Comparison of ENCODE assay signal across 8 mouse cellular contexts in the genomic region with DNA sequence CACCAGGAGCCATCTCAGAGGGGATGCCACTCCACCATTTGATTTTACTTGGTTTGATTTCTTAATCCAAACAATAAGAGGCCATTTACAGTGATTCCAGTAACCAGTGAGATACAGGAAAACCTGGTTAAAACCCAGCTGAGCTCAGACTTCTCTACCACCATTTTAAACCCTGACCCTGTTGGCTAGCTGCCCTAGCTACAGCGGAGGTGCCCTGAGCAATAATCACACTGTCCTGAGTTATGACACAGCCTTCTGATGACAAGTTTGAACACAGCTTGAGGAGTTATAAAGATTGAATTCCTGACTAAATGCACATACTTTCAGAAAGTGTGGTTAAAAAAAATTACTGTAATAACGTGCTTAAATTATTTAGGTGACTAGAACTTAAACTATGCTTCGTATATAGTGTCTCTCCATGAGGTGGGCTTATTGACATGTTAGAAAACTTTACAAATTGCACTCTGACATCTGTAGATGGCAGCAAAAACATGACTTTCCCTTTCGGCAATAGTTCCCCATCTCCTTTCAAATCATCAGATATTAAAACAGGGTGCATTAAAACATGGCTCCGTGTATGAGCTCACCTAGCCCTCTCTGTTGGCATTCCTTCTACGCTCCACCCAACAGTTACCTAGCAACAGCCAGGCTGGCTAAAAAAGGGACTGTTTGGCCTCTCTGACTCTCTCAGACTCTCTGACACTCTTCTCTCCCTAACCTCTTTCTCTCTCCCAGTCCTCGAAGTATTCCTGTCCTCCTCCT. TPM values are rescaled to one million over a fixed set of nuclear protein-coding genes. Genes with fewer than 3 reads are reported as not detected.
DNase-seq lines count a peak whose midpoint lies in the region.

No protein-coding gene starts in this region.

- DNase-seq in embryo, embryonic 10.5 days (ENCODE audit: low spot score), result peak; percentile 23
- no peak for DNase-seq in embryo, embryonic 11 days
- peak; percentile 7 for DNase-seq in ovary, postnatal 14 days (ENCODE audit: low spot score)
- DNase-seq in ovary, postnatal 10 days (ENCODE audit: low spot score), result no peak
- DNase-seq in heart, postnatal 4 days, result peak; percentile 14
- peak; percentile 61 for DNase-seq in lung, postnatal 10 days
- no peak for DNase-seq in gastrocnemius, adult 8-10 months (ENCODE audit: low spot score in 2 of 2)
- no peak for DNase-seq in thymus, postnatal 0 days (ENCODE audit: low spot score)

RNA-seq across cellular contexts. Expression of gene Gm11099, which starts 29.1 kb away (rescaled TPM):
- not detected for total RNA-seq in heart, postnatal 4 days (2021)
- total RNA-seq in gastrocnemius, adult 8-10 months (2022), result not detected
- not detected in 2 replicates for polyA plus RNA-seq in thymus, postnatal 0 days (2015; fragmentation: Nextera tagmentation; extraction: Ambion mirVana)

Comparison
In these comparisons a context has a peak if more than half of its experiments do, and no peak if none do; other contexts are left out.
1. DNase-seq: peak in embryo, embryonic 10.5 days (single experiment), ovary, postnatal 14 days (single experiment), heart, postnatal 4 days (single experiment) and lung, postnatal 10 days (single experiment); none in embryo, embryonic 11 days (single experiment), ovary, postnatal 10 days (single experiment), gastrocnemius, adult 8-10 months (0 of 2) and thymus, postnatal 0 days (single experiment).